Mouse (Mus musculus): ENCODE measurements around the gene Exosc8.

Gene Exosc8

DNA sequence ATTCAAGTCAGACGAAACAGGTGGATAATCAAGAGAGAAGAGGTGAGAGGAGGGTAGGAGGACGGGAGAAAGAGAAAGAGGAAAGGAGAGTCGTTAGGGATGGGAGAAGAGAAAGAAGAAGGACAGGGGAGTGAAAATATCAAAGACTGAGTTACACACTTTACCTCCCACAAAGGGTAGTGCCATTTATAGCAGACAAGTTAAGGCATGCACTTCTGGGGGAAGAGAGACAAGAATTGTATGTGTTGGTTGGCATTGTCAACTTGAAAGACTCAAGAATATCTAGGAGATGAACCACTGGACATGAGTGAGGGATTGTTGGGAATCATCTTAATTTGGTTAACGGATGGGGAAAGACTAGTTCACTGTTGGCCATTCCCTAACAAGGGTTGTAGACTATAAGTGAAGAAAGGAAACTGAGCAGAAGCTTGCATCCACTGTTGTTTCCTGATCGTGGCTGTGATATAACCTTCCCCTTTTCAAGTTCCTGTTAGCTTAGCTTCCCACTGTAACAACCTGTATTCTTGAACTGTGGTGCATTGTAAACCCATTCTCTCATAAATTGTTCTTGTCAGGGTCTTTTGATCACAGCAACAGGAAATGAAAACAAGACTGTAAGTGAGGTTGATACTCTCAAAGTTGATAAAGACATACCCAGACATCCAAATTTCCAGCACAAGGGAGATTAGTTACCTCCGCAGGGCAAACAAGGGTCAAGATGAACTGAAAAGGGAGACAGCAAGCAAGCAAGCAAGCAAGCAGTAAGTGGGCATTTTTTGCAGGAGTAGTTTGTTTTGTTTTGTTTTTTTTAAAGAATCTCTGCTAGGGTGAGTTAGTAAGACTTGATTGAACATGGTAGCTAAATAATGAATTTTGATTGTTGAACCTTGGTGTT, 53.6 kb downstream of the Exosc8 start:
- no peak for DNase-seq (ENCODE audit: low spot score)

All from urinary bladder, postnatal 10 days (tissue).